Mouse (Mus musculus): ENCODE results near the gene Snap23. TPM values are rescaled to one million over a fixed set of nuclear protein-coding genes. Genes with fewer than 3 reads are reported as not detected.

Gene Snap23
- polyA plus RNA-seq, 1 experiment from 2014 or later, result 42.0 TPM

DNA sequence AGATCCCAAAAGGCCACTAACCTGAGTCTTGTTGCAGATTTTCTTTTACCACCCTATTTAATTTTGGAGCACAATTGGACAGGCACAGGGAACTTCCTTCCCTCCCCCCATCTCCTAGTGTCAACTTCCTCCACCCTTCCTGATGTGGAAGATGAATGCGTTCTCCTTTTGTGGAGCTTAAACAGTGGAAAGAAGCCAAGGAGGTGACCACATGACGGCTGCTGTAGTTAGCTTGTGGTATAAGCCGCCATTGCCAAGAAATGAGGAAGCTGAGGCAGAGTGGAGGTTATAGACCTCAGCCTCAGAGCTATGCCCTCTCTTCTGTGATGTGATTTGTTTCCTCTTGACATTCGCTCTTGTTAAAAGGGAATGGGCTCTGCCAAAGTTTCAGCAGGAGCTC lies 64.5 kb downstream of the Snap23 start:
- no peak for DNase-seq (ENCODE audit: low spot score)
- no peaks in the 10 kb centered on the region for H3K27me3 ChIP-seq (ENCODE audit: insufficient read depth, poor library complexity, severe bottlenecking)
- no peaks in the 10 kb centered on the region for H3K9me3 ChIP-seq
- WGBS, result 88% methylated on average over 4 of the region's 4 CpGs
- H3K27ac ChIP-seq, result no peak overlapping the region
- H3K4me1 ChIP-seq (replicated peaks), result peaks cover 11% of the 10 kb centered on the region
- no peak overlapping the region for H3K4me3 ChIP-seq
- H3K36me3 ChIP-seq, result peaks cover 27% of the 10 kb centered on the region

DNA sequence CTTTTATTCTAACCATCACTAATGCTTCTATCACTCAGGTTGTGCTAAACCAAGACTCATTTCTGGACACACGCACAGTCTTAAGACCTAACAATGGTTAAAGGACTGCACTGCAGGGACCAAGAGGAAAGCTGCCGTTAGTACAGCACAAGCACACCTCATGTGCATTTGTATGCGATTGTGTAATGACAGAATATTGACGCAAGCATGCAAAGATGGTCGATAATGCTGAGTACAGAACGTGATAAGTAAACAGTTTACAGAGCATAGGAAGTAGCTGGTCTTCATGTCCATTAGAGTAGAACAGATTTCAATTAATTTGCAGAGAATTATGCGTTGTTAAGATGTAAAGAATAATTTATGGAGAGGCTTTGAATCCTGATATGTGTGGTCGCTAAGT lies 73.4 kb downstream of the Snap23 start:
- Histone ChIP-seq H3K4me1 (replicated peaks) (no peaks in the 10 kb centered on the region), H3K27me3 (ENCODE audit: insufficient read depth, poor library complexity, severe bottlenecking) (no peaks in the 10 kb centered on the region), H3K36me3 (0 out of 2 replicates have a peak, but pooled peaks cover 5% of the 10 kb centered on the region), H3K9me3 (no peaks in the 10 kb centered on the region), H3K4me3 (no peak overlapping the region), H3K27ac (no peak overlapping the region)
- WGBS, result 96% methylated on average over 8 of the region's 8 CpGs
- DNase-seq (ENCODE audit: low spot score), result no peak

DNA sequence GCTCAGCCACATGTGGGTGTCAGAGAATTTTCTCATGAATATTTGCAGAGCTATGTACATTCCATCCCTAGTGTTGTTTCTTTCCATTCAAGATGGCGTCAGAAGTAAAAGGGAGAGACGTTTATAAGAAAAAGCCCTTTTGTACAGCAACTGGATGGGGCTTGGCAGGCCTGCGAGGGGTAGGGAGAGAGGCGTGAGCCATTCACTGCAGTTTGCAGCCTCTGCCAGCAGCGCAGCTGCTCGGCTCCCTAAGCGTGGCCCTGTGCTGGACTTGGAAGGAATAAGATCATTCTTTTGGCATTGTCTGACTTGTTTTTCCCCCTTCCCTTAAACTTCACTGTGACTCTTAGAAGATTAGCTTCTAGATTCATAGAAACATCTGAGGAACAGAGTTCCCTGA lies 76.4 kb downstream of the Snap23 start:
- no peaks in the 10 kb centered on the region for H3K27me3 ChIP-seq (ENCODE audit: insufficient read depth, poor library complexity, severe bottlenecking)
- no peaks in the 10 kb centered on the region for H3K9me3 ChIP-seq
- H3K4me1 ChIP-seq (replicated peaks), result no peaks in the 10 kb centered on the region
- 79% methylated on average over 7 of the region's 7 CpGs for WGBS
- DNase-seq (ENCODE audit: low spot score), result no peak
- H3K4me3 ChIP-seq, result no peak overlapping the region
- H3K27ac ChIP-seq, result no peak overlapping the region
- H3K36me3 ChIP-seq, result 0 out of 2 replicates have a peak, but pooled peaks cover 5% of the 10 kb centered on the region

DNA sequence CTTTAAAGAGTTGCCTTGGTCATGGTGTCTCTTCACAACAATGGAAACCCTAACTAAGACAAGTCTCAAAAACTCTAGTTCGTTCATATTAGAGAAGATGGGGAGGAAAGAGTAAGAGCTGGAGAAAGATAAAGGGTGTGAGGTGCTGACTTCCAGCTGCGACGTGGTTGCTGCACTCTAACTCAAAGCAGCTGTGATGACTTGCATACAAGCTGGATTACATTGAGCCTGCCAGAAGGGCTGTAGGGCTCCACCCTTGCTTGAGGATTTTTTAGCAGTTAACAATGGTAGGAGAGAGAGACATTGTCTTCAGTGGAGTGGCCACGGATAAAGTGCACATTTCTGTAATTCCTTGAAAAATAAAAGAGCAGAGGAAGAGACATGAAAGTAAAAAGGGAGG lies 79.3 kb downstream of the Snap23 start:
- Histone ChIP-seq H3K27ac (no peak overlapping the region), H3K9me3 (no peaks in the 10 kb centered on the region), H3K27me3 (ENCODE audit: insufficient read depth, poor library complexity, severe bottlenecking) (no peaks in the 10 kb centered on the region), H3K36me3 (no peaks in the 10 kb centered on the region), H3K4me3 (no peak overlapping the region), H3K4me1 (replicated peaks) (no peaks in the 10 kb centered on the region)
- no peak for DNase-seq (ENCODE audit: low spot score)
- WGBS, result 77% methylated on average over 4 of the region's 4 CpGs

Other genes with a start within 250 kb of the Snap23 start
- 27.1 and 36.0 TPM in 2 replicates for gene Vps39, start 214.5 kb upstream of the Snap23 start, polyA plus RNA-seq (2016; fragmentation: Nextera tagmentation; extraction: Ambion mirVana)
- gene Ganc, start 163.8 kb upstream of the Snap23 start, polyA plus RNA-seq (2016; fragmentation: Nextera tagmentation; extraction: Ambion mirVana), result 8.0 and 8.2 TPM in 2 replicates
- gene Tmem87a, start 163.6 kb upstream of the Snap23 start, polyA plus RNA-seq (2016; fragmentation: Nextera tagmentation; extraction: Ambion mirVana), result 4.9 and 5.2 TPM in 2 replicates
- gene Capn3, start 111.7 kb upstream of the Snap23 start, polyA plus RNA-seq (2016; fragmentation: Nextera tagmentation; extraction: Ambion mirVana), result 1.6 and 2.6 TPM in 2 replicates
- gene Zfp106, start 3.8 kb upstream of the Snap23 start, polyA plus RNA-seq (2016; fragmentation: Nextera tagmentation; extraction: Ambion mirVana), result 54.8 and 75.2 TPM in 2 replicates
- gene Haus2, start 41.7 kb downstream of the Snap23 start, polyA plus RNA-seq (2016; fragmentation: Nextera tagmentation; extraction: Ambion mirVana), result 32.5 and 37.0 TPM in 2 replicates
- 30.3 and 34.2 TPM in 2 replicates for gene Lrrc57, start 41.8 kb downstream of the Snap23 start, polyA plus RNA-seq (2016; fragmentation: Nextera tagmentation; extraction: Ambion mirVana)
- gene Stard9, start 61.5 kb downstream of the Snap23 start, polyA plus RNA-seq (2016; fragmentation: Nextera tagmentation; extraction: Ambion mirVana), result 2.8 and 3.2 TPM in 2 replicates

All from hindbrain, embryonic 10.5 days (tissue).